Mouse (Mus musculus): ENCODE data around the gene Rnaset2b. TPM values are rescaled to one million over a fixed set of nuclear protein-coding genes. Genes with fewer than 3 reads are reported as not detected.
A peak's percentile ranks its signal among the peaks of the same experiment; 100 is the strongest.
"Not testable (repeated sequence)": the region's sequence is repeated elsewhere in the genome, so short reads cannot be mapped to it uniquely, and the experiment has no call there.

Rnaset2b gene
- polyA plus RNA-seq, 1 experiment from 2014 or later: 185 TPM

DNA sequence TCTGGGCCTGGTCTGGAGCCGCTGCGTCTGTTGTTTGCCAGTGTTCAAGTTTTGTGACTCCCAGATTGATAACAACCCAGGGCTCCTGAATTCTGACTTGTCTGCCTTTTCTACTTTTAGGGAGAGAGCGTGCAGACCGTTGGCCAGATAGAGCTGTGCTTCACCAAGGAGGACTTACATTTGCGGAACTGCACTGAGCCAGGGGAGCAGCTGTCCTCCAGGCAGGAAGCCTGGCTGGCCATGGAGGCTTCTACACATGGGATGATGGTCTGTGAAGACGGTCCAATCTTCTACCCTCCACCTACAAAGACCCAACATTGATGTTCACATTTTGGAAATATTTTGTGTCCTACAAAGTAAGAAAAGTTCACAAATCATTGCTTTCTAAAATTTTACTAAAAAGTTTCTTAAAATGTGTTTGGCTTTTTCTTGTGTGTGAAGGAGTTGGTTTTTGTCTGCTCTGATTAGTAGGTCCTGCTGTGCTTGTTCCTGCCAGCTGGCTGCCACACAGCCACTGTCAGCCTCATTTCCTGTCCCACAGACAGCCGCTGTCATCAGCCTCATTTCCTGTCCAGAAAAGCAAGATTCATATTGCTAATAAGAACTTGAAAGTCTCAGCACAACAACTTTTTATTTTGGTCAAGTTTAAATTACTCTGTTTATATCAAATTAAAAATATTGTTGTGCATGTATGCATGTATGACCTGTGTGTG, 27.5 kb downstream of the Rnaset2b start:
- not testable (repeated sequence) for H3K27ac ChIP-seq; H3K9me3 ChIP-seq; H3K9ac ChIP-seq; H3K4me1 ChIP-seq; H3K4me3 ChIP-seq; H3K4me2 ChIP-seq (replicated peaks); ATAC-seq (ENCODE audit: low FRiP score, low read depth); H3K36me3 ChIP-seq; H3K27me3 ChIP-seq
- 65% methylated on average over 2 of the region's 7 CpGs for WGBS

DNA sequence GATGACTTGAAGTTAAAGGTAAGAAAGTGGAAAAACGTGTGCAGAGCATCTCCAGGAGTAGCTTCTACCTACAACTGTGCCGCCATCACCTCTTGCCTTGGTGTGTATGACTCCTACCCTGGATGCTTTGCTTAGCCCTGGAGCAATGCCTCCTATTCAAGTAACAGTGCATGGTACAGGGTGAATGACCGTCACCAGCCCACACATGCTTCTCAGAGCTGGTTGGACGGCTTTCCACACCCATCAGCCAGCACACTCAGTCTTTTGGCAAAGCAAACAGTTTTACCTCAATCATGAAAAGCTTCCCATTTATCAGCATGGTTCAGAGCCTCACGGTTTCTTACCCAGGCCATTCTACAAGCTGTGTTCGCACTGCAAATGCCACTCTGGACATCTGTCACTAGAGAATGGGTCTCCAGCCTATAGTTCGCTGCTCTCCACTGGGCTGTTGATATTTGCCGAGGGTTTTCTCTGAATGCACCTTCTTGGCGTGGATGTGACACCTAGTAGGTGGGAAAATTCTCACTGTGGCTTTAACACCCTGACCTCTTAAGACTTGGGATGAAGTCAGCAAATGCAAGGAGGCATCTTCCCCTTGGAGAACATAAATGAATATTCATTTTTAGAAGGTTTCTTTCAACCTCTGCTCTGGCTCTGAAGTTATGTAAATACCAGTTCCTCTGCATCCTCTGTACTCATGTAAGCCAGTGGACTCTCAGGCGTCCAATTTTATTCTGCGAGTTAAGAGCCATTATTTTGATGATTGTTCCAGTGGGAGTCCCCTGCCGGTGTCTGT, 31.6 kb downstream of the Rnaset2b start:
- H3K27ac ChIP-seq; H3K9ac ChIP-seq; ATAC-seq (ENCODE audit: low FRiP score, low read depth); H3K27me3 ChIP-seq; H3K4me1 ChIP-seq; H3K4me3 ChIP-seq; H3K36me3 ChIP-seq; H3K4me2 ChIP-seq (replicated peaks); H3K9me3 ChIP-seq: not testable (repeated sequence)
- WGBS: 73% methylated on average over 9 of the region's 12 CpGs

DNA sequence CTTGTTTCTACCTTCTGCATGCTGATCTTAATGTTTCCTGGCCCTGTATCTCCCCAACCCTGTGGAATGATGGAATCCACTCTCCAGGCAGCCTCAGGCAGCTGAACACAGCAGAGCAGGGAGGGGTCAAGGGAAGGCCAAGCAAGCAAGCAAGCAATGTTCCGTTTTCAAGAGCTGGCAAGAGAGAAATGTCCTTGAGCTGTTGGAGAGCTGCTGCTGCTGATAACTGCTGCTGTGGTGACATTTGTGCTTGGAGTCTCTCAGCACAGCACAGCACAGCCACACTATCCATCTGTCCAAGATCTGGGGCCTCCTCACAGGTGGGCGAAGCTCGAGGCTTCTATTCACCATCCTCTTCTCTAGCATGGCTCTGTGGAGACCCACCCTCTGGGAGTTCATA, 33.0 kb downstream of the Rnaset2b start:
- not testable (repeated sequence) for H3K4me1 ChIP-seq; ATAC-seq (ENCODE audit: low FRiP score, low read depth); H3K4me2 ChIP-seq (replicated peaks); H3K9me3 ChIP-seq; H3K27me3 ChIP-seq; H3K9ac ChIP-seq; H3K4me3 ChIP-seq; H3K27ac ChIP-seq; H3K36me3 ChIP-seq
- WGBS: no CpG with 5 or more reads among the region's 3 CpGs

DNA sequence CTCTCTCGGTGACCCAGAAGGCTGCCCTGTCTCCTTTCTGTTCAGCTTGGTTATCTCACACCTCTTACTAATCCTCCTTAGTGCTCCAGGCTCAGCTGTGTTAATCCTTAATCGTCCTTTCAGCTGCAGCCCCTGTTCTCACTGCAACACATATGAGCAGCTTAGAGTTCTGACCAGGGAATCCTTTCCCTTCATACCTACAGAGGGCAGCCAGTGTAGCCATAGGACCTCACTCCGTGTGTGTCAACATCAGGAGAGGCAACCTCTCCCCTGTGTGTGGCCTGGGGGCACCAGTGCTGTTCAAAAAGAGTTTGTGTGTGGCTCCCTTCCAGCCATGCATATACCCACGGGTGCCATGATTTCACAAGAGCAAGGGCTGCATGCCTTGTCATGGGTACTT, 35.2 kb downstream of the Rnaset2b start:
- not testable (repeated sequence) for H3K4me2 ChIP-seq (replicated peaks); H3K36me3 ChIP-seq; H3K4me3 ChIP-seq; H3K9ac ChIP-seq; H3K27ac ChIP-seq; H3K27me3 ChIP-seq; ATAC-seq (ENCODE audit: low FRiP score, low read depth); H3K4me1 ChIP-seq; H3K9me3 ChIP-seq
- 38% methylated on average over 3 of the region's 4 CpGs for WGBS

- H3K9ac ChIP-seq; ATAC-seq (ENCODE audit: low FRiP score, low read depth); H3K27me3 ChIP-seq; H3K27ac ChIP-seq; H3K36me3 ChIP-seq; H3K9me3 ChIP-seq; H3K4me3 ChIP-seq; H3K4me2 ChIP-seq (replicated peaks); H3K4me1 ChIP-seq: not testable (repeated sequence)
Observed at GRCm38 (mm10) chr17:7008885-7009284, 38.5 kb downstream of the Rnaset2b start.

GRCm38 (mm10) chr17:7009440-7009839, 39.0 kb downstream of the Rnaset2b start:
- H3K36me3 ChIP-seq; H3K9ac ChIP-seq; H3K9me3 ChIP-seq; H3K4me2 ChIP-seq (replicated peaks); H3K27me3 ChIP-seq; H3K4me3 ChIP-seq; H3K4me1 ChIP-seq; H3K27ac ChIP-seq: not testable (repeated sequence)
- WGBS: no CpG with 5 or more reads among the region's 7 CpGs
- ATAC-seq (ENCODE audit: low FRiP score, low read depth): peak; percentile 66; the same call in 1 of the 2 replicates

DNA sequence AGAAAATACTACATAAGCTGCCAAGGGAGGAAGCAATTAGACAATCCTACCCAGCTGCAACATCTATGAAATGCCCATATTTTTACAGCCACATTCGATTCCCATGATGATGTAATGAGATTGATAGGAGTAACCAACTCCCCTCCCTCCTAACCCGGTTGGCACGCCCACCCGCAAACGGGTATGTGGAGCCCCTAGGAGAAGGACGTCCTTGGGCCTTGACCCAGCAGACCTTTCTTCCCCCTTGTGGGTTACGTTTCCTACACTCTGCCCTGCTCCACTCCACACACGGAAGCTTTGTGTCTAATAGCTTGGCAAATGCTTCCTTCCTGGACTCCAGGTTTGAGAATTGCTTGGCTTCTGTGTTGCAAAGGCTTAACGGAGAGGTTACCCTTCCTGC, 39.5 kb downstream of the Rnaset2b start:
- not testable (repeated sequence) for H3K9me3 ChIP-seq

GRCm38 (mm10) chr17:7014190-7014589, 43.8 kb downstream of the Rnaset2b start:
- WGBS: no CpG with 5 or more reads among the region's 1 CpGs
- not testable (repeated sequence) for H3K4me3 ChIP-seq

More for the DNA sequence above, 39.5 kb downstream of the Rnaset2b start:
- not testable (repeated sequence) for H3K4me1 ChIP-seq; H3K27me3 ChIP-seq; H3K27ac ChIP-seq; ATAC-seq (ENCODE audit: low FRiP score, low read depth); H3K36me3 ChIP-seq; H3K9ac ChIP-seq; H3K4me3 ChIP-seq; H3K4me2 ChIP-seq (replicated peaks)
- 46% methylated on average over 4 of the region's 9 CpGs for WGBS

GRCm38 (mm10) chr17:7025257-7025656, 54.8 kb downstream of the Rnaset2b start, which contains the start of gene Gm1604a:
Gene Gm1604a (plus strand): TSS chr17:7025568.
- H3K27ac ChIP-seq, H3K27me3 ChIP-seq, H3K36me3 ChIP-seq, H3K9me3 ChIP-seq, H3K4me3 ChIP-seq, H3K9ac ChIP-seq, H3K4me1 ChIP-seq: not testable (repeated sequence)
- 0 out of 2 replicates have a peak within 1 kb of the TSS, but pooled peaks have one; percentile 25 for H3K4me2 ChIP-seq (replicated peaks)
- 3% methylated on average over 5 of the region's 14 CpGs for WGBS
- ATAC-seq (ENCODE audit: low FRiP score, low read depth): peak; percentile 44; the same call in 1 of the 2 replicates

More at GRCm38 (mm10) chr17:7014190-7014589, 43.8 kb downstream of the Rnaset2b start:
- not testable (repeated sequence) for H3K4me2 ChIP-seq (replicated peaks); H3K36me3 ChIP-seq; H3K9me3 ChIP-seq; ATAC-seq (ENCODE audit: low FRiP score, low read depth); H3K27ac ChIP-seq; H3K4me1 ChIP-seq; H3K9ac ChIP-seq; H3K27me3 ChIP-seq

DNA sequence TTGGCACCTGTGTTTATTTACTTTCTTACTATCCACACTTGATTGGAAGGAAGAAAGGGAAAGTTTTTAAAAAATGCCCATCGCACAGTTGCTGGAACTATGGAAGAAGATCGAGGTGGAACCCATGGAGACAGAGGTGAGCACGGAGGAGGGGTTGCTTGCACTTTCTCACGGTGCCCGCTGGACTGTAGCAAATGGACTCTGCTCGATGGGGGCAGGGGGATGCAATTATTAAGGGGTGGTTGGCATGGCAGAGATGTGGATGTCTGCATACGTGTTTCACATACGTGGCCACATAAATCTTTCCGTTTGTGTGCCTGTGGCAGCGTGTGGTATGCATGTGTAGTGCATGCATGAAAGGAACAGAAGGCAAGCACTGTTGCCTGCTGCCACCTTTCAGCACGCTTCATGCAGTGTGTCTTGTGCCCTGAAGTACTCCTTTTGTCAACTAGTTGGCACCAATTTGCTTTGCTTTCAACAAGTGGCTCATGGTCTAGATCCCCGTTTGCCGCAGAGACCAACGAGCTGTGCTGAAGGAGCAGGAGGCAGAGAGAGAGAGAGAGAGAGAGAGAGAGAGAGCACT, 55.4 kb downstream of the Rnaset2b start:
- H3K4me3 ChIP-seq; H3K9me3 ChIP-seq; H3K9ac ChIP-seq; H3K4me1 ChIP-seq; H3K4me2 ChIP-seq (replicated peaks); ATAC-seq (ENCODE audit: low FRiP score, low read depth); H3K27ac ChIP-seq; H3K36me3 ChIP-seq; H3K27me3 ChIP-seq: not testable (repeated sequence)
- 66% methylated on average over 3 of the region's 14 CpGs for WGBS

DNA sequence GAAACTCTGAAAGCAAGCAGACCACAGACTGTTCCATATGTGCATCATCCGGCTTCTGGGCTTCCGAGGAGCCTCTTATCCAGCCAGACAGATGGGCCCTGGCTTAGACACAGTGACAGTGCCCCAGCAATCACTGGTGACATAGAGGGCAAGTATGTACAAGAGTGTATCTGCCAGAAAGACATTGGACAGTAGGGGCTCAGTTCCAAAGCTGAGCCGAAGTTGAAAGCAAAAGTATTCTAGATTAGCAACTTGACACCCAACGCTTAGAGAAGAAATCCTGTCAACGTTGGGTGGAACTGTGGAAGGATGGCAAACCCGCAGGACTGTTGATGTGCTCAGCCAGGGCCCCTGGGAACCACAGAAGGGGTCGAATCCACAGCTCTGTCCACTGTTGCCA, 59.8 kb downstream of the Rnaset2b start:
- not testable (repeated sequence) for H3K9me3 ChIP-seq; ATAC-seq (ENCODE audit: low FRiP score, low read depth); H3K4me2 ChIP-seq (replicated peaks); H3K36me3 ChIP-seq; H3K27me3 ChIP-seq; H3K9ac ChIP-seq; H3K4me3 ChIP-seq; H3K27ac ChIP-seq; H3K4me1 ChIP-seq
- whole genome bisulfite sequencing: 74% methylated on average over 5 of the region's 7 CpGs

DNA sequence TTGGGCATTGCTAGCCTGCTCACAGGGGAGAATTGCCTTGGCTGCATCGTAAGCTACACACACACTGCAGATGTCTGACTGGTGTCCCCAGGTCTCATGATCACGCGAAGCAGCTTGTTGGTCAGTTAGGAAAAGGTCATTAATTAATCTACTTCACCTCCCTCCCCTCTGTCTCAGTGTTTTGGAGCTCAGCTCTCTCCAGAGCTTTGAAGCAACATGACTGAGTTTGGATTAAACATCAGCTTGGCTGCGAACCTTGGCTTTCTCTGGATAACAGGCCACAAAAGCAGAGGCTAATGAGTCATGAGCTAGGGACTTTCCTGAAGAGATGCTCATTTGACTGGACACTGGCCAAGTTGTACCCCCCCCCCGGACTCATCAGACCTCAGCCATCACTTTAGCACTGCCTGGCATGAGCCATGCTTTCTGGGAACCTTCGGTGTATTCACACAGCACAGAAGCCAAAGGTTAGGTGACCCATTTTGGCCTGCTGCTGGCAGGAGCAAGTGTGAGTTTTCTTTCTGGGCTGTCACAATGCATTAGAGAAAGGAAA, 60.3 kb downstream of the Rnaset2b start:
- not testable (repeated sequence) for H3K4me1 ChIP-seq; H3K9me3 ChIP-seq; H3K9ac ChIP-seq; H3K36me3 ChIP-seq; ATAC-seq (ENCODE audit: low FRiP score, low read depth); H3K4me3 ChIP-seq; H3K4me2 ChIP-seq (replicated peaks); H3K27me3 ChIP-seq; H3K27ac ChIP-seq
- WGBS: 76% methylated on average over 3 of the region's 6 CpGs

All from limb, embryonic 13.5 days (tissue).